Mouse (Mus musculus) ES-E14 (cell line): ENCODE data around the gene Grsf1.

Experiments used
- HCFC1 ChIP-seq: IDR thresholded peaks from 2 replicates; pipeline ENCODE4 v1.6.1; 2012; ENCODE audit warnings: low read length, inconsistent platforms, borderline replicate concordance; ENCODE audit not compliant: insufficient read depth
- MAFK ChIP-seq: IDR thresholded peaks from 2 replicates; pipeline ENCODE4 v1.6.1; 2014; ENCODE audit warnings: mild to moderate bottlenecking, low read depth, low read length, inconsistent platforms; ENCODE audit not compliant: insufficient read depth
- ZC3H11A ChIP-seq: IDR thresholded peaks from 2 replicates; pipeline ENCODE4 v1.6.1; 2012; ENCODE audit warnings: low read depth, mild to moderate bottlenecking, inconsistent platforms, low read length, borderline replicate concordance
- ZNF384 ChIP-seq: IDR thresholded peaks from 2 replicates; pipeline ENCODE4 v1.6.1; 2012; ENCODE audit warnings: low read depth, low read length, inconsistent platforms

GRCm38 (mm10) chr5:88699251-88699913 is 23.4 kb upstream of the Grsf1 start:
- TF ChIP-seq ZNF384 (no peak), MAFK (no peak), ZC3H11A (no peak), HCFC1 (no peak)
